Mouse (Mus musculus) ES-E14 (cell line): ENCODE results near the gene Lhfpl5. TPM values are rescaled to one million over a fixed set of nuclear protein-coding genes. Genes with fewer than 3 reads are reported as not detected.

Experiments used
- DNase-seq: peaks from one replicate; pipeline ENCODE4 v3.0.0-alpha.2; 2013; ENCODE audit warnings: low read depth, low spot score
- H3K27ac ChIP-seq: 2 replicates; pipeline ENCODE4 v1.5.1; 2012; ENCODE audit warnings: low read depth, mild to moderate bottlenecking, low read length, moderate library complexity, mixed read lengths; ENCODE audit not compliant: poor library complexity, insufficient read depth, severe bottlenecking
- H3K36me3 ChIP-seq: 2 replicates; pipeline ENCODE4 v1.6.1; 2012; ENCODE audit warnings: mild to moderate bottlenecking, low read length, moderate library complexity, mixed read lengths; ENCODE audit not compliant: control insufficient read depth, poor library complexity, insufficient read depth, severe bottlenecking
- H3K4me1 ChIP-seq, 2 experiments: fragments of 150-350 bp in 1 of 2; sonication (generic) in 1 of 2; 2 replicates each; pipeline ENCODE4 v1.6.1; 2012; ENCODE audit warnings: low read length in 2 of 2, mild to moderate bottlenecking in 1 of 2, mixed read lengths in 1 of 2; ENCODE audit not compliant: control insufficient read depth in 2 of 2, insufficient read depth in 2 of 2, poor library complexity in 1 of 2
- H3K4me3 ChIP-seq, 2 experiments: fragments of 150-350 bp in 1 of 2; sonication (generic) in 1 of 2; 2 replicates each; pipeline ENCODE4 v1.5.1; 2012; ENCODE audit warnings: low read length in 2 of 2, low read depth in 1 of 2, mild to moderate bottlenecking in 1 of 2, mixed read lengths in 1 of 2; ENCODE audit not compliant: insufficient read depth in 1 of 2, poor library complexity in 1 of 2, severe bottlenecking in 1 of 2
- H3K9ac ChIP-seq: 2 replicates; pipeline ENCODE4 v1.6.1; 2012; ENCODE audit warnings: low read depth, mild to moderate bottlenecking, low read length, mixed read lengths; ENCODE audit not compliant: poor library complexity, insufficient read depth, severe bottlenecking
- H3K9me3 ChIP-seq: fragments of 150-350 bp; sonication (generic); 2 replicates; pipeline ENCODE4 v1.6.1; 2012; ENCODE audit warnings: low read depth, mild to moderate bottlenecking, low read length; ENCODE audit not compliant: control insufficient read depth, insufficient read depth
- CHD2 ChIP-seq: IDR thresholded peaks from 2 replicates; pipeline ENCODE4 v1.6.1; 2014; ENCODE audit warnings: mild to moderate bottlenecking, low read depth, low read length, inconsistent platforms
- HCFC1 ChIP-seq: IDR thresholded peaks from 2 replicates; pipeline ENCODE4 v1.6.1; 2012; ENCODE audit warnings: low read length, inconsistent platforms, borderline replicate concordance; ENCODE audit not compliant: insufficient read depth
- MAFK ChIP-seq: IDR thresholded peaks from 2 replicates; pipeline ENCODE4 v1.6.1; 2014; ENCODE audit warnings: mild to moderate bottlenecking, low read depth, low read length, inconsistent platforms; ENCODE audit not compliant: insufficient read depth
- ZC3H11A ChIP-seq: IDR thresholded peaks from 2 replicates; pipeline ENCODE4 v1.6.1; 2012; ENCODE audit warnings: low read depth, mild to moderate bottlenecking, inconsistent platforms, low read length, borderline replicate concordance
- ZNF384 ChIP-seq: IDR thresholded peaks from 2 replicates; pipeline ENCODE4 v1.6.1; 2012; ENCODE audit warnings: low read depth, low read length, inconsistent platforms
- in situ Hi-C, 2 experiments: fragments of 600-800 bp; cut with MboI; formaldehyde crosslinking; loops; one replicate each; pipeline ENCODE4 v1.15.1; 2025; ENCODE audit warnings: low sequenced_read_pairs in 2 of 2, inconsistent platforms in 1 of 2; ENCODE audit not compliant: unreplicated experiment in 2 of 2
- total RNA-seq: library from RNA; depleted of rRNA; stranded (reverse); fragments of 300-350 nt; gene quantifications from 2 replicates; pipeline ENCODE4 v1.2.3, GENCODE M21; 2012

Gene Lhfpl5
- total RNA-seq, 1 experiment, result 0.76 TPM

DNA sequence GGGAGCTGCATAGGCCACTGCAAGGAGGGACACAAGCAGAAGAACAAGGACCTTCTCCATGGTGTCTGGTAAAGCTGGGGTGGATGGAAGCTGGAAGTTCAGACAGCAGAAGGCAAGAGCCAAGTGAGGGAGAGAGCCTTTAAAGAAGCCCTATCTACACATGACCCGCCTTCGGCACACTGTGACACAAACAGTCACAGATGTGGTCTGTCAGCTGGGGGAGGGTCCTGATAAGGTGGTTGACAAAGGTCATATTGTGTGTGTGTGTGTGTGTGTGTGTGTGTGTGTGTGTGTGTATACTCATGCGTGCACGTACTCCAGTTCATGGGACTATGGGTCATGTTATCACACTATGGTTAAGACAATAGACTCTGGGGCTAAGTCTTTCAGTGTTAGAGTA lies 14.8 kb upstream of the Lhfpl5 start, which contains the start of gene Clps:
TSS of gene Clps (minus strand) at position 169 of the 400 bp plus-strand sequence.
- Histone ChIP-seq H3K4me1 (peaks cover 3 to 20% of the 10 kb centered on the region in 2 experiments; a peak in 3 of 4 replicates), H3K9ac (no peak within 1 kb of the TSS), H3K36me3 (no peaks in the 10 kb centered on the region), H3K9me3 (no peaks in the 10 kb centered on the region), H3K4me3 (no peak within 1 kb of the TSS), H3K27ac (no peak within 1 kb of the TSS)
- DNase-seq, result no peak
- in situ Hi-C loops, result no loop called here
- TF ChIP-seq ZC3H11A (no peak), MAFK (no peak), HCFC1 (no peak), CHD2 (no peak), ZNF384 (no peak)

DNA sequence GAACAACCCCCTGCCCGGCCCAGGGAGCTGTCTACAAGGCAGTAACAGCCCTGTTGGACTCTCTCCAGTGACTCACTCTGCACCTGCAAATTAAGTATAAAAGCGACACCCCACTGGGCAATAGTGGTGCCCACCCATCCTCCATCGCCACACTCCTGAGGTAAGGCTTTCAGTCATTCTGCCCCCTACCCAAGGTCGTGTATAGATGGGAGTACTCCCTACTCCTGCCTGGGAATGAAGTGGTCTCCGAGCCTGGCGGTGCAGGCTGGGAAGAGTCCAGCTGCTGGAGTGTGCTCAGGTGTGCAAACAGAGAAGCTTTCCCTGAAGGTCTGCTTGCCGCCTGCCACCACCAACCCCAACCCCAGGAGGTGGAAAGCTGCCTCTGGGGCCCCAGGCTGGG lies 13.8 kb upstream of the Lhfpl5 start:
- H3K9me3 ChIP-seq, result no peaks in the 10 kb centered on the region
- DNase-seq, result no peak
- no peak overlapping the region for H3K9ac ChIP-seq
- in situ Hi-C loops, result no loop called here
- H3K4me3 ChIP-seq, result no peak overlapping the region
- no peak overlapping the region for H3K27ac ChIP-seq
- TF ChIP-seq ZNF384 (no peak), HCFC1 (no peak), MAFK (no peak), ZC3H11A (no peak)
- peaks cover 0 to 16% of the 10 kb centered on the region in 2 experiments; a peak in 2 of 4 replicates for H3K4me1 ChIP-seq
- no peaks in the 10 kb centered on the region for H3K36me3 ChIP-seq

DNA sequence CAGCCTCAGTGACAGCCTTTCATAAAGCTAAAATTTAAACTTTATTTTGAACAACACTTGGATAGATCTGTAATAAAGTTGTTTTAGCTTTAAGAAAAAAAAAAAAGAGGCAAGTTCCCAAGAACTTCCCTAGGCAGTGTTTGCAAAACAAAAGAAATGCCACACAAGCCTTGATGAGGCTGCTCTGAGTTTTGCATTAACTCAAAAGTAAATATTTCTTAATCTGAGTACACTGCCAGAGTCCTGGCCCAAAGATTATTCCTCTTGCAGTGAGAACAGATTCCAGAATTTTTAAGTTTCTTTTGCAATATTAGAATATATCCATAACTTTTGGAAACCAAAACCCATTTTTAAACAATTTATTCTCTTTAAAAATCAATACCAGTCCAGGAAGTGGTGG lies 10.3 kb upstream of the Lhfpl5 start:
- H3K27ac ChIP-seq, result no peak overlapping the region
- in situ Hi-C loops, result no loop called here
- no peak for DNase-seq
- H3K9me3 ChIP-seq, result no peaks in the 10 kb centered on the region
- H3K9ac ChIP-seq, result no peak overlapping the region
- H3K4me1 ChIP-seq, result peaks cover 2 to 14% of the 10 kb centered on the region in 2 experiments
- no peaks in the 10 kb centered on the region for H3K36me3 ChIP-seq
- H3K4me3 ChIP-seq, result no peak overlapping the region
- no peak for TF ChIP-seq CHD2
- no peak for TF ChIP-seq ZNF384
- no peak for TF ChIP-seq MAFK
- no peak for TF ChIP-seq ZC3H11A
- TF ChIP-seq HCFC1, result no peak

DNA sequence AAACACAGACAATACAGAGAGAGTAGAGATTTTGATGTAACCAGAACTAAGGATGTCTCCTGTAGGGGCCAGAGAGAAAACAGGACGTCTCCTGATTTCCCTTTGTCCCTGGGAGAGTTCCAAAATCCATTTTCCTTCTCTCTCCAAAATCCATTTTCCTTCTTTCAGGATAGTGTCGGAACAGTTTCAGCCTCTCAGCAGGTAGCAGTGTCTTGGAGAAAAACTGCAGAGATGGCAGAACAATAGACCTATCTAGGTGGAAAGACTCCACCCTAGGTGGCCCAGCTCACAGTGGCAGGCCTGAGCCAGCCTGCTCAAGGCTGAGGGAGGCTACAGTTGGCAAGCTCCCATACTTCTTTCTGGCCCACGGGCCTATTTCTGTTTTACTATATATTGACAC lies 7.9 kb upstream of the Lhfpl5 start:
- Histone ChIP-seq H3K4me3 (no peak overlapping the region), H3K4me1 (peaks cover 2% of the 10 kb centered on the region in 2 experiments; a peak in 3 of 4 replicates), H3K27ac (peak overlapping the region; percentile 22; the same call in 1 of the 2 replicates), H3K9me3 (no peaks in the 10 kb centered on the region), H3K36me3 (no peaks in the 10 kb centered on the region), H3K9ac (no peak overlapping the region)
- no peak for DNase-seq
- TF ChIP-seq MAFK, result 0 out of 2 replicates have a peak, but pooled peaks have one; percentile 11
- TF ChIP-seq ZC3H11A, result no peak
- in situ Hi-C loops, result no loop called here

DNA sequence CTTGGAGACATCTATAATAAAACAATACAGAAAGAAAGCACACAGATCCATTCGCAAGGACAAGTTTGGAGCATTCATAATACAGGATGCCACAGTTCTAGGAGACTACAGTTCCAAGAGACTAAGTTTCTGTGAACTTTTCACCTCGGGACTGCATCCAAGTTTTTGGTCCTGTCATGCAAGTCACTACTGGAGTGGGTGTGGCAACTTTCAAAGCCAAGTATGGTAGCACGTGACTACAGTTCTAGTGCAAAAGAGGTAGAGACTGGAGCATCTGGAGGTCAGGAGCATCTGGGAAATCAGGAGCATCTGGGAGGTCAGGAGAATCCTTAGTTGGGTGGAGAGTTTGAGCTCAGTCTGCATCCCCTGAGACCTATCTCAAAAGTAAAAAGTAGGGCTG lies 3.6 kb upstream of the Lhfpl5 start:
- no peak for DNase-seq
- Histone ChIP-seq H3K4me1 (peaks cover 2 to 10% of the 10 kb centered on the region in 2 experiments), H3K4me3 (no peak overlapping the region), H3K9ac (no peak overlapping the region), H3K36me3 (no peaks in the 10 kb centered on the region), H3K9me3 (no peaks in the 10 kb centered on the region), H3K27ac (no peak overlapping the region)
- TF ChIP-seq HCFC1 (no peak), CHD2 (no peak), ZNF384 (no peak), ZC3H11A (no peak), MAFK (no peak)
- in situ Hi-C loops, result no loop called here
